ENCODE assay signal across 10 mouse cellular contexts in genomic region chr12:71842006-71842405, GRCm38 (mm10). TPM values are rescaled to one million over a fixed set of nuclear protein-coding genes. Genes with fewer than 3 reads are reported as not detected.
DNase-seq lines count a peak whose midpoint lies in the region; ATAC-seq lines count a peak whose summit lies in the region.
"Had no signal": no experiment of that assay in that cellular context is flagged by ENCODE, and none has a peak within 500 bp of the region (broad histone marks: within the 10 kb centered on the region; RNA-seq: fewer than 3 reads in every experiment).

No protein-coding gene starts in this region.

- peak overlapping the region; percentile 7; the same call in 1 of the 2 replicates for H3K4me2 ChIP-seq in limb, embryonic 13.5 days (replicated peaks)
- H3K4me2 ChIP-seq in heart, embryonic 13.5 days = no peak overlapping the region
- H3K4me2 ChIP-seq in lung, embryonic 16.5 days (ENCODE audit: low read depth, low read length) = no peak overlapping the region
- H3K4me2 ChIP-seq: embryonic facial prominence, embryonic 15.5 days had no signal

- H3K27me3 ChIP-seq in limb, embryonic 13.5 days = no peaks in the 10 kb centered on the region
- no peaks in the 10 kb centered on the region for H3K27me3 ChIP-seq in limb, embryonic 10.5 days (ENCODE audit: low read depth, poor library complexity, severe bottlenecking)
- H3K27me3 ChIP-seq in heart, embryonic 13.5 days (replicated peaks) = no peaks in the 10 kb centered on the region
- H3K27me3 ChIP-seq in lung, embryonic 16.5 days (ENCODE audit: control insufficient read depth, insufficient read depth, low read depth, low read length) = no peaks in the 10 kb centered on the region
- H3K27me3 ChIP-seq: embryonic facial prominence, embryonic 15.5 days had no signal

- H3K9me3 ChIP-seq in limb, embryonic 13.5 days = no peaks in the 10 kb centered on the region
- no peaks in the 10 kb centered on the region for H3K9me3 ChIP-seq in limb, embryonic 10.5 days (replicated peaks)
- no peaks in the 10 kb centered on the region for H3K9me3 ChIP-seq in heart, embryonic 13.5 days
- H3K9me3 ChIP-seq in lung, embryonic 16.5 days (ENCODE audit: control insufficient read depth, low read length) = no peaks in the 10 kb centered on the region
- H3K9me3 ChIP-seq: embryonic facial prominence, embryonic 15.5 days; G1E had no signal

- no peak for DNase-seq in limb, embryonic 10.5 days (ENCODE audit: low spot score)
- DNase-seq in kidney, adult 9 months = peak; percentile 53
- DNase-seq in urinary bladder, postnatal 10 days (ENCODE audit: low spot score) = no peak
- DNase-seq in thymus, postnatal 10 days (ENCODE audit: low spot score in 2 of 2) = no peak
- DNase-seq: thymus, adult 2 months had no signal

- H3K27ac ChIP-seq in limb, embryonic 13.5 days = no peak overlapping the region
- H3K27ac ChIP-seq in limb, embryonic 10.5 days = no peak overlapping the region
- H3K27ac ChIP-seq in heart, embryonic 13.5 days (replicated peaks) = peak overlapping the region; percentile 48
- H3K27ac ChIP-seq in lung, embryonic 16.5 days (ENCODE audit: low read length) = peak overlapping the region; percentile 2; the same call in 1 of the 2 replicates
- H3K27ac ChIP-seq: embryonic facial prominence, embryonic 15.5 days had no signal

- H3K36me3 ChIP-seq in limb, embryonic 13.5 days = no peaks in the 10 kb centered on the region
- H3K36me3 ChIP-seq in limb, embryonic 10.5 days = no peaks in the 10 kb centered on the region
- peaks cover 11% of the 10 kb centered on the region; the same call in 1 of the 2 replicates for H3K36me3 ChIP-seq in heart, embryonic 13.5 days
- no peaks in the 10 kb centered on the region for H3K36me3 ChIP-seq in lung, embryonic 16.5 days (ENCODE audit: control insufficient read depth, insufficient read depth, low read length)
- H3K36me3 ChIP-seq: embryonic facial prominence, embryonic 15.5 days had no signal

- H3K4me3 ChIP-seq in limb, embryonic 13.5 days = no peak overlapping the region
- no peak overlapping the region for H3K4me3 ChIP-seq in limb, embryonic 10.5 days
- no peak overlapping the region for H3K4me3 ChIP-seq in heart, embryonic 13.5 days
- no peak overlapping the region for H3K4me3 ChIP-seq in lung, embryonic 16.5 days (ENCODE audit: low read length)
- H3K4me3 ChIP-seq: embryonic facial prominence, embryonic 15.5 days had no signal

- no peak for ATAC-seq in limb, embryonic 13.5 days (ENCODE audit: low FRiP score, low read depth)
- ATAC-seq in heart, embryonic 13.5 days (ENCODE audit: extremely low read depth, insufficient number of reproducible peaks, low FRiP score, low TSS enrichment) = no peak
- ATAC-seq in lung, embryonic 16.5 days (ENCODE audit: low read depth) = peak; percentile 75

- 29% methylated on average over 3 of the region's 3 CpGs for WGBS in limb, embryonic 13.5 days
- 72% methylated on average over 3 of the region's 3 CpGs for WGBS in limb, embryonic 10.5 days
- whole genome bisulfite sequencing in heart, embryonic 13.5 days = 22% methylated on average over 3 of the region's 3 CpGs
- 19% methylated on average over 3 of the region's 3 CpGs for WGBS in lung, embryonic 16.5 days

- peaks cover 44% of the 10 kb centered on the region for H3K4me1 ChIP-seq in limb, embryonic 13.5 days
- peaks cover 19% of the 10 kb centered on the region for H3K4me1 ChIP-seq in limb, embryonic 10.5 days
- peaks cover 82% of the 10 kb centered on the region for H3K4me1 ChIP-seq in heart, embryonic 13.5 days
- H3K4me1 ChIP-seq in lung, embryonic 16.5 days (replicated peaks; ENCODE audit: control insufficient read depth, insufficient read depth, low read length) = peaks cover 52% of the 10 kb centered on the region

- H3K9ac ChIP-seq in limb, embryonic 13.5 days = no peak overlapping the region
- H3K9ac ChIP-seq in heart, embryonic 13.5 days = peak overlapping the region; percentile 48; the same call in 1 of the 2 replicates
- H3K9ac ChIP-seq in lung, embryonic 16.5 days (ENCODE audit: low read length) = no peak overlapping the region
- H3K9ac ChIP-seq: embryonic facial prominence, embryonic 15.5 days had no signal

RNA-seq across cellular contexts. Expression of gene Daam1, which starts 11.1 kb away (rescaled TPM):
- 8.0 and 8.7 TPM in 2 replicates for polyA plus RNA-seq in limb, embryonic 13.5 days (2015; fragmentation: Nextera tagmentation; extraction: Ambion mirVana)
- polyA plus RNA-seq in limb, embryonic 10.5 days (2016; fragmentation: Nextera tagmentation; extraction: Ambion mirVana) = 4.0 and 5.2 TPM in 2 replicates
- 18.5 and 18.6 TPM in 2 replicates for polyA plus RNA-seq in heart, embryonic 13.5 days (2015; fragmentation: Nextera tagmentation; extraction: Ambion mirVana)
- polyA plus RNA-seq in lung, embryonic 16.5 days (2015; fragmentation: Nextera tagmentation; extraction: Ambion mirVana) = 16.0 TPM in 2 replicates

Comparison
In these comparisons a context has a peak if more than half of its experiments do, and no peak if none do; other contexts are left out.
1. H3K27ac ChIP-seq: peak in heart, embryonic 13.5 days (single experiment) and lung, embryonic 16.5 days (single experiment); none in limb, embryonic 13.5 days (single experiment) and limb, embryonic 10.5 days (single experiment).